Mouse (Mus musculus) thymus, adult 2 months (tissue): ENCODE data around the gene Slc25a53. TPM values are rescaled to one million over a fixed set of nuclear protein-coding genes. Genes with fewer than 3 reads are reported as not detected.

ENCODE experiments used
- DNase-seq: peaks from one replicate; pipeline ENCODE4 v3.0.0; 2021
- H3K27ac ChIP-seq: fragments of 200-500 bp; 2 replicates; pipeline ENCODE4 v1.5.1; 2012; ENCODE audit warnings: low read length, control low read depth; ENCODE audit not compliant: control insufficient read depth, insufficient read depth
- H3K27me3 ChIP-seq: fragments of 200-500 bp; 2 replicates; pipeline ENCODE4 v1.6.1; 2012; ENCODE audit warnings: mild to moderate bottlenecking, low read length, moderate library complexity, mixed read lengths; ENCODE audit not compliant: control insufficient read depth, insufficient read depth
- H3K36me3 ChIP-seq: fragments of 200-500 bp; 2 replicates; pipeline ENCODE4 v1.6.1; 2012; ENCODE audit warnings: mild to moderate bottlenecking, low read length, moderate library complexity; ENCODE audit not compliant: control insufficient read depth, insufficient read depth
- H3K4me1 ChIP-seq: fragments of 200-500 bp; replicated peaks from 2 replicates; pipeline ENCODE4 v1.6.1; 2012; ENCODE audit warnings: low read length; ENCODE audit not compliant: control insufficient read depth, insufficient read depth
- H3K4me3 ChIP-seq: fragments of 200-500 bp; 2 replicates; pipeline ENCODE4 v1.5.1; 2012; ENCODE audit warnings: mild to moderate bottlenecking, low read length, control low read depth, moderate library complexity; ENCODE audit not compliant: control insufficient read depth, insufficient read depth
- CTCF ChIP-seq: fragments of 200-500 bp; IDR thresholded peaks from 2 replicates; pipeline ENCODE4 v1.5.1; 2012; ENCODE audit warnings: mild to moderate bottlenecking, control low read depth, low read length, moderate library complexity, borderline replicate concordance; ENCODE audit not compliant: control insufficient read depth, poor library complexity, insufficient read depth; ENCODE audit errors: extremely low read depth
- POLR2A ChIP-seq: fragments of 200-500 bp; IDR thresholded peaks from 2 replicates; pipeline ENCODE4 v1.6.1; 2012; ENCODE audit warnings: mild to moderate bottlenecking, low read length, control low read depth, moderate library complexity; ENCODE audit not compliant: control insufficient read depth, poor library complexity, insufficient read depth; ENCODE audit errors: extremely low read depth
- WGBS: fragments of 180-500 bp; shearing (Covaris S2); methylation state at CpG from one replicate; pipeline ENCODE4 v1.1.7; 2018; 5-methylcytosine and 5-hydroxymethylcytosine counted together
- polyA plus RNA-seq: library from polyadenylated mRNA; depleted of rRNA; stranded (reverse); fragments of >200 nt; gene quantifications from 2 replicates; pipeline ENCODE4 v1.2.3, GENCODE M21; 2012; rRNA removed

Gene Slc25a53
- 7.6 and 8.5 TPM in 2 replicates for polyA plus RNA-seq

DNA sequence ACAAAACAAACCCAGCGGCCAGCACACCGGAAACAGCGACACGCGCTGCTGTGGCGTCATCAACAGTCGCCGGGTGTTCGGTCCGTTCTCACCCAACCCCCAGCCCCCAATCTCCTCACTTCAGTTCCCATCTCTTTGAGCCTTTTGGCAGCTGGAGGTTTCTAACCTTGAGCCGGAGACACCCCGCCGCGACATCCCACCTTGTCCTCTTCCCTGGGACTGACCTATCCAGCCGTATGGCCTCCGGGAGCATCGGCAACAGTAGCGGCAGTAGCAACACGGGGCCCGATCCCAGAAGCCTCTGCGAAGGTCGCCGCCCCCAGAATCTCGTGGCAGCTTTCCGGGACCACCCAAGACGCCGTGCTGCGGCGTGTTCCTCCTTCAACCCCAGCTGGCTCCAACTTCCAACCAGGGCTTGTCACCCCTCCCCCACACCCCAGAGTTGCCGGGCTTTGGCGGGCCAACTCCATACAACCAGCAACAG, at the start of gene Slc25a53:
Gene Slc25a53, minus strand, starts transcription at position 303 of the 484 bp plus-strand sequence.
- Histone ChIP-seq H3K4me1 (peaks cover 4% of the 10 kb centered on the region), H3K27ac (peak within 1 kb of the TSS; percentile 91), H3K4me3 (peak within 1 kb of the TSS; percentile 98), H3K36me3 (no peaks in the 10 kb centered on the region), H3K27me3 (no peaks in the 10 kb centered on the region)
- WGBS, result 3% methylated on average over 31 of the region's 31 CpGs
- TF ChIP-seq POLR2A (0 out of 2 replicates have a peak, but pooled peaks have one; percentile 23), CTCF (no peak)
- DNase-seq, result peak; percentile 77

GRCm38 (mm10) chrX:137063202-137063601, 25.1 kb upstream of the Slc25a53 start:
- TF ChIP-seq POLR2A (no peak), CTCF (no peak)
- H3K4me1 ChIP-seq, result no peaks in the 10 kb centered on the region
- H3K4me3 ChIP-seq, result no peak overlapping the region
- WGBS, result 97% methylated on average over 9 of the region's 9 CpGs
- no peak overlapping the region for H3K27ac ChIP-seq
- DNase-seq, result no peak
- no peaks in the 10 kb centered on the region for H3K36me3 ChIP-seq
- H3K27me3 ChIP-seq, result no peaks in the 10 kb centered on the region

DNA sequence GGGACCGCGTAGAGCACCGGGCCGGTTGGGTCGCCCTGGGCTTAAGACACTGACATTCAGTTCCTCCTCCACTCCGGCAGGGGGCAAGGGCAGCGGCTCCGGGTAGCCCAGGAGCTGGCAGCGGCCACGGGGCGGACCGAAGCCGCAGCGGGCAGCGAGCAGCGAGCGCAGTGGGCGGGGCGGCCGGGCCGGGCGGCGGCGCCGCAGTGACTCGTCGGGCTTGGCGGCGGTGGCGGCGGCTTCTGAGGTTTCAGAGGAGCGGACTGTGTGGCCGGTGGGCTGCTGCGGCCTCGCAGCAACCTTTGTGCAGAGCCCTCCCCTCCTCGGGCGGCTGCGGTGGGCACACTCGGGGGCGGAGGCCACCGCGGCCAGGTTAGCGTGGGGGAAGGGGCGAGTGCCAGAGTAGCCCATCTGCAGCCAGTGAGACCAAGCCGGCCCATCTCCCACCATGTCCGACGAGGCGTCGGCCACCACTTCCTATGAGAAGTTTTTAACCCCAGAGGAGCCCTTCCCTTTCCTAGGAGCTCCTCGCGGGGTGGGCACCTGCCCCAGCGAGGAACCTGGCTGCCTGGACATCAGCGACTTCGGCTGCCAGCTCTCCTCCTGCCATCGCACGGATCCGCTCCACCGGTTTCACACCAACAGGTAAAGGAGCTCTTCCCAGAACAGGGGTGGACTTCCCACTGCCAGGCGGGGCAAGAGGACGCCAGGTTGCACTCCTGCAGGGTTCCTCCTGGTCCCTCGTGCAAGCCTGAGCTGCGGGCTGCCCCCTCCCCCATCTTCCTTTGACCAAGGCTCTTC, 11.5 kb upstream of the Slc25a53 start, which contains the start of gene Fam199x:
Gene Fam199x, plus strand, starts transcription at position 170 of the 801 bp plus-strand sequence.
- Histone ChIP-seq H3K4me3 (peak within 1 kb of the TSS; percentile 94), H3K36me3 (no peaks in the 10 kb centered on the region), H3K27ac (no peak within 1 kb of the TSS), H3K4me1 (peaks cover 3% of the 10 kb centered on the region; the same call in 1 of the 2 replicates), H3K27me3 (no peaks in the 10 kb centered on the region)
- peak; percentile 68 for DNase-seq
- TF ChIP-seq POLR2A (no peak), CTCF (0 out of 2 replicates have a peak, but pooled peaks have one; percentile 23)
- under 1% methylated on average over 52 of the region's 62 CpGs for WGBS

GRCm38 (mm10) chrX:137049060-137049424, 10.9 kb upstream of the Slc25a53 start:
- Histone ChIP-seq H3K4me3 (peak overlapping the region; percentile 94), H3K36me3 (no peaks in the 10 kb centered on the region), H3K4me1 (peaks cover 3% of the 10 kb centered on the region; the same call in 1 of the 2 replicates), H3K27ac (no peak overlapping the region), H3K27me3 (no peaks in the 10 kb centered on the region)
- WGBS, result 44% methylated on average over 6 of the region's 11 CpGs
- TF ChIP-seq POLR2A, result no peak
- TF ChIP-seq CTCF, result no peak
- DNase-seq, result no peak

- peak overlapping the region; percentile 98 for H3K4me3 ChIP-seq
- DNase-seq, result no peak
- 43% methylated on average over 7 of the region's 7 CpGs for whole genome bisulfite sequencing
- peaks cover 4% of the 10 kb centered on the region for H3K4me1 ChIP-seq
- peak overlapping the region; percentile 91; the same call in 1 of the 2 replicates for H3K27ac ChIP-seq
- TF ChIP-seq CTCF, result no peak
- no peak for TF ChIP-seq POLR2A
- H3K36me3 ChIP-seq, result no peaks in the 10 kb centered on the region
- H3K27me3 ChIP-seq, result no peaks in the 10 kb centered on the region
Observed at GRCm38 (mm10) chrX:137038502-137038901, 400 bp upstream of the Slc25a53 start.

DNA sequence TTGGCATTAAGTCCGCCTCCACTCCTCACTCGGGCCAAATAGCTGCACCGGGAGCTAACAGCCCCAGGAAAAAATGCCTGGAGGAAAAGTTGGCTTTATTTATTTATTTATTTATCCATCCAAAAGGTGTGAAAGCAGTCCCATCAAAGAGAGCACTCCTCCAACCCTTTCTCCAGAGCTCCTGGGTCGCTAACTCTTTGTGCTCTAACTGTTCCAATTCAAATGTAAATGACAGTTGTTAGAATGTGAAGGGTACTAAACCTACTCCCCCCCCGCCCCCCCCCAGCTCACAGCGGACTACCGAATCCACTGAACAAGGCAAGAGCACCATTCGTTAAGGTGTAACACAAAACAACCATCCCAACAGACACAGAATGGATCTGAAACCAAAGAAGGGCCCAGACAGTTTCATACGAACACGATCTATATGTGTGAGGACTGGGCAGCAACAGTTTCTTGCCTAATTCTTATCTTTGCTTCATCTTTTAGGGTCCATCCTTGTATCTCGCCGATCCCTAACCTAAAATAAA, 567 bp downstream of the Slc25a53 start:
- no peak for DNase-seq
- Histone ChIP-seq H3K27ac (no peak overlapping the region), H3K36me3 (no peaks in the 10 kb centered on the region), H3K4me3 (peak overlapping the region; percentile 98), H3K4me1 (peaks cover 4% of the 10 kb centered on the region), H3K27me3 (no peaks in the 10 kb centered on the region)
- TF ChIP-seq CTCF, result no peak
- no peak for TF ChIP-seq POLR2A
- WGBS, result 7% methylated on average over 12 of the region's 12 CpGs
